Mouse (Mus musculus) hindbrain, postnatal 0 days (tissue): Measurements from ENCODE around the gene Pdcd1. TPM values are rescaled to one million over a fixed set of nuclear protein-coding genes. Genes with fewer than 3 reads are reported as not detected.
"Not testable (repeated sequence)": the region's sequence is repeated elsewhere in the genome, so short reads cannot be mapped to it uniquely, and the experiment has no call there.

Experiments used
- ATAC-seq: fragments of 200-750 bp; cut with Nextera tagmentation; 2 replicates; pipeline ENCODE4 v1.8.0; 2017; ENCODE audit warnings: mild to moderate bottlenecking, moderate TSS enrichment, moderate library complexity
- DNase-seq: peaks from one replicate; pipeline ENCODE4 v3.0.0-alpha.2; 2015; ENCODE audit warnings: low spot score
- H3K27ac ChIP-seq: fragments of 300-500 bp; sonication (generic); 2 replicates; pipeline ENCODE4 v1.5.1; 2014; ENCODE audit warnings: mild to moderate bottlenecking
- H3K27me3 ChIP-seq: fragments of 300-500 bp; sonication (generic); 2 replicates; pipeline ENCODE4 v1.6.1; 2014; ENCODE audit warnings: low read length, mixed read lengths; ENCODE audit not compliant: insufficient read depth
- H3K36me3 ChIP-seq: fragments of 300-500 bp; sonication (generic); 2 replicates; pipeline ENCODE4 v1.6.1; 2014; ENCODE audit warnings: low read length, mixed read lengths; ENCODE audit not compliant: insufficient read depth
- H3K4me1 ChIP-seq: fragments of 300-500 bp; sonication (generic); 2 replicates; pipeline ENCODE4 v1.6.1; 2014; ENCODE audit warnings: antibody characterized with exemption, low read length, mixed read lengths; ENCODE audit not compliant: insufficient read depth
- H3K4me2 ChIP-seq: fragments of 300-500 bp; sonication (generic); 2 replicates; pipeline ENCODE4 v1.6.1; 2014; ENCODE audit warnings: low read depth, mild to moderate bottlenecking, low read length, moderate library complexity, mixed read lengths
- H3K4me3 ChIP-seq: fragments of 300-500 bp; sonication (generic); 2 replicates; pipeline ENCODE4 v1.5.1; 2014; ENCODE audit warnings: low read length
- H3K9ac ChIP-seq: fragments of 300-500 bp; sonication (generic); replicated peaks from 2 replicates; pipeline ENCODE4 v1.6.1; 2014; ENCODE audit warnings: mild to moderate bottlenecking, low read length, moderate library complexity, mixed read lengths
- H3K9me3 ChIP-seq: fragments of 300-500 bp; sonication (generic); 2 replicates; pipeline ENCODE4 v1.6.1; 2016; ENCODE audit warnings: low read length, mixed read lengths
- CTCF ChIP-seq: IDR thresholded peaks from 2 replicates; pipeline ENCODE4 v1.5.1; 2016; ENCODE audit warnings: antibody characterized with exemption, control low read depth, low read depth
- WGBS: fragments of 180-500 bp; shearing (Covaris S2); extraction: QIAGEN DNeasy Blood & Tissue Kit; methylation state at CpG from one replicate; pipeline ENCODE4 v1.1.7; 2014; 5-methylcytosine and 5-hydroxymethylcytosine counted together
- polyA plus RNA-seq: library from polyadenylated mRNA; unstranded; fragments of >200 nt; fragmentation: Nextera tagmentation; extraction: Ambion mirVana; gene quantifications from 2 replicates; pipeline ENCODE4 v1.2.1, GENCODE M21; 2015
- total RNA-seq: library from RNA; depleted of rRNA; stranded (reverse); fragments of >200 nt; gene quantifications from 2 replicates; pipeline ENCODE4 v1.2.3, GENCODE M21; 2014

Gene Pdcd1
- total and polyA plus RNA-seq, 2 experiments from 2014 or later = not detected

DNA sequence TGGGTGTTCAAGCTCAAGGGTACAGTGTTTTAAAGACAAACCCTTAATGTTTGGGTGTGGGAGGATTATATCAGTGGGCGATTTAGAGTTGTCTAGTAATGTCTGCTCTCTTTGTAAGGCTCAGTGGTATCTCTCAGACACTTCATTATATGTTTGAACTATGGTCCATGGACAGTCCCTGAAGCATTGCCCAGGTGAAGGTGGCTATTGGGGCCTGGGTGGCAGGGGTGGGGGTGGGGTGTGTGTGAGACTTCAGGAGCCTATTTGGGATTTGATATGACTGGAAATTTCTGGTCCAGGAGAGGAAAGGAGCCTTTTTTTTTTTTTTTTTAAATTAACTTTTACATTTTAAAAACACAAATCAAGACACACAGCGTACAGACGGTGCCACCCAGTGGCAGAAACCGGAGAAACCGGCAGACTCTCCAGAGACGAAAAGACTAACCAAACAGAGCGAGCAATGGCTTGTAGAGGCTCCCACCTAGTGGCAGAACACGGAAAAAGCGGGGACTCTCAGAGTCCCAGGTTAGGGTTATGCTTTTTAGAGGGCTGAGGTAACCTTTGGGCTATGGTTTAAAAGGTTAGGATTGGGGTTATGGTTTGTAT lies 26.6 kb upstream of the Pdcd1 start:
- no peaks in the 10 kb centered on the region for H3K9me3 ChIP-seq
- H3K9ac ChIP-seq = no peak overlapping the region
- peak; percentile 92 for TF ChIP-seq CTCF
- DNase-seq (peak; percentile 95), ATAC-seq (peak; percentile 91)
- H3K27me3 ChIP-seq = no peaks in the 10 kb centered on the region
- H3K4me3 ChIP-seq = no peak overlapping the region
- no peak overlapping the region for H3K27ac ChIP-seq
- 3% methylated on average over 9 of the region's 9 CpGs for WGBS
- no peaks in the 10 kb centered on the region for H3K4me1 ChIP-seq
- no peaks in the 10 kb centered on the region for H3K36me3 ChIP-seq
- no peak overlapping the region for H3K4me2 ChIP-seq

DNA sequence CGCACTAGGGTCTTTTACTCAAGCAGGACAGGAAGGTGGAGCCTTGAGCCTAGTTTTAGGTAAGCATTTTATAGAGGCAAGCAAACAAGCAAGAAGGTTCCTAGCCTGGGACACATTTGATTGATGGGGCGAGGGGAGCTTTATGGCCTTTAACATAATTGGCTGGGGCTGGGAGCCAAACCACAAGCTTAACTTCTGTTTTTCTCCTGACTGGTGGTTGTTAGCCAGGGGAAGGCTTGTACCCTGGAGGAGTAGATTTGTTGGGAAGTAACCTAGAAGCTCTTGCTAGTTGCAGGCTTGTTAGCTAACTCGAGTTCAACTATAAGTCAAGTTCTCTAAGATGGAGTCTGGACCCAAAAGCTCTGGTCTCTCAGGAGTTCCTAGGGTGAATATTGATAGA lies 26.0 kb upstream of the Pdcd1 start:
- no peak for TF ChIP-seq CTCF
- DNase-seq (no peak), ATAC-seq (no peak)
- H3K27ac ChIP-seq = no peak overlapping the region
- no peak overlapping the region for H3K4me2 ChIP-seq
- no peak overlapping the region for H3K9ac ChIP-seq
- 79% methylated on average over 3 of the region's 3 CpGs for WGBS
- no peaks in the 10 kb centered on the region for H3K27me3 ChIP-seq
- no peaks in the 10 kb centered on the region for H3K36me3 ChIP-seq
- no peaks in the 10 kb centered on the region for H3K9me3 ChIP-seq
- no peak overlapping the region for H3K4me3 ChIP-seq
- no peaks in the 10 kb centered on the region for H3K4me1 ChIP-seq

DNA sequence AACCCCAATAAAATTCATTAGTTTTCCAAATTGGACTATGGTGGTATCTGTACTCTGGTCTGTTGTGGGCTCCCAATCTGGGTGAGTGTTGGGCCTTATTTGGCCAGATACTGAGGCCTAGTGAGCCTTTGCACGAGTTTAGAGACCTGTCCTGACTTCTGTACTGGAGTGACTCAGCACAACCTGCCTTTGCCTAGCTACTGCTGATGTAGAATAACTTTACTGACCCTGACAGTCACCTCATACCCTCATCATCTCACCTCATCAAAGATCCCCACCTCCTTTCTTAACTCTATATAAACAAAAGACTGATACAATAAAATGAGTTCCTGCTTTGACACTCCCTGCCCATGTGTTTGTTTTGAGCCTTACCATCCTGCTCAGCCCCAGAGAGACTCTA lies 24.3 kb upstream of the Pdcd1 start:
- WGBS = 46% methylated on average over 1 of the region's 1 CpGs
- no peak for TF ChIP-seq CTCF
- H3K9ac ChIP-seq = no peak overlapping the region
- ATAC-seq = no peak
- no peaks in the 10 kb centered on the region for H3K4me1 ChIP-seq
- no peaks in the 10 kb centered on the region for H3K27me3 ChIP-seq
- no peak overlapping the region for H3K4me3 ChIP-seq
- DNase-seq = no peak
- no peaks in the 10 kb centered on the region for H3K36me3 ChIP-seq
- H3K27ac ChIP-seq = no peak overlapping the region
- H3K4me2 ChIP-seq = no peak overlapping the region
- H3K9me3 ChIP-seq = no peaks in the 10 kb centered on the region

DNA sequence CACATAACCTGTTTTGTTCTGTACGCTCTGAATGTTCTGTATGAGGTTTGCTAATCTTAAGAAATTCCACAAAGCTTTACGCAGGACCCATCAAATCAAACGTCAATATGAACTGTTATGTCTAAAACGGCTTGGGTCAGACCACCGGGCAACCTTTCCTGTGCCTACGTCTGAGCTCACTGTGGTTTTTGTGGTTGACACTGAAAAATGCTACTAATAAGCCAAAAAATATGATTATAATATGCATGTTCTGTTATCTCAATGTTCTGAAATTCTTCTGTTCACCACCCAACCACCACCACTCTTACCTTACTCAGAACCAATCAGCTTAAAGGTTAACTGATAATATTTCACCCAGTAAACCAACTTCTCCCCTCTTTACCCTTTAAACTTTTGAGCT lies 22.4 kb upstream of the Pdcd1 start:
- no peak for TF ChIP-seq CTCF
- 87% methylated on average over 6 of the region's 6 CpGs for WGBS
- no peak overlapping the region for H3K9ac ChIP-seq
- no peaks in the 10 kb centered on the region for H3K27me3 ChIP-seq
- no peaks in the 10 kb centered on the region for H3K9me3 ChIP-seq
- no peaks in the 10 kb centered on the region for H3K4me1 ChIP-seq
- no peaks in the 10 kb centered on the region for H3K36me3 ChIP-seq
- H3K4me2 ChIP-seq = no peak overlapping the region
- H3K27ac ChIP-seq = no peak overlapping the region
- no peak for ATAC-seq
- no peak for DNase-seq
- H3K4me3 ChIP-seq = no peak overlapping the region

DNA sequence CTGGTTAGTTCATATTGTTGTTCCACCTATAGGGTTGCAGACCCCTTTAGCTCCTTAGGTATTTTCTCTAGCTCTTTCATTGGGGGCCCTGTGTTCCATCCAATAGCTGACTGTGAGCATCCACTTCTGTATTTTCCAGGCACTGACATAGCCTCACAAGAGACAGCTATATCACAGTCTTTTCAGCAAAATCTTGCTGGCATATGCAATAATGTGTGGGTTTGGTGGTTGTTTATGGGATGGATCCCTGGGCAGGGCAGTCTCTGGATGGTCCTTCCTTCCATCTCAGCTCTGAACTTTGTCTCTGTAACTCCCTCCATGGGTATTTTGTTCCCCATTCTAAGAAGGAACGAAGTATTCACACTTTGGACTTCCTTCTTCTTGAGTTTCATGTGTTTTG lies 5.9 kb upstream of the Pdcd1 start:
- not testable (repeated sequence) for H3K27me3 ChIP-seq, H3K9me3 ChIP-seq, H3K4me2 ChIP-seq, H3K36me3 ChIP-seq, DNase-seq, H3K4me1 ChIP-seq, ATAC-seq, H3K4me3 ChIP-seq, H3K27ac ChIP-seq, H3K9ac ChIP-seq
- 69% methylated on average over 1 of the region's 1 CpGs for WGBS

DNA sequence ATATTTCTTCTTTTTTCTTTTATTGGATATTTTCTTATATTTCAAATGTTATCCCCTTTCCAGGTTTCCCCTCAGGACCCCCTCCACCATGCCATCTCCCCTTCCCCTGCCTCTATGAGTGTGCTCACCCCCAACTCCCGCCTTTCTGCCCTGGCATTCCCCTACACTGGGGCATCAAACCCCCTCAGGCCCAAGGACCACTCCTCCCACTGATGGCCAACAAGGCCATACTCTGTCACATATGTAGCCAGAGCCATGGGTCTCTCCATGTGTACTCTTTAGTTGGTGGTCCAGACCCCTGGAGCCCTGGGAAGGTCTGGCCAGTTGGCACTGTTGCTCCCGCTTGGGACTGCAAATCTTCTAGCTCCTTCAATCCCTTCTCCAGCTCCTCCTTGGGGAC lies 5.0 kb upstream of the Pdcd1 start:
- no peak for DNase-seq
- WGBS = 98% methylated on average over 2 of the region's 2 CpGs
- no peak for TF ChIP-seq CTCF

DNA sequence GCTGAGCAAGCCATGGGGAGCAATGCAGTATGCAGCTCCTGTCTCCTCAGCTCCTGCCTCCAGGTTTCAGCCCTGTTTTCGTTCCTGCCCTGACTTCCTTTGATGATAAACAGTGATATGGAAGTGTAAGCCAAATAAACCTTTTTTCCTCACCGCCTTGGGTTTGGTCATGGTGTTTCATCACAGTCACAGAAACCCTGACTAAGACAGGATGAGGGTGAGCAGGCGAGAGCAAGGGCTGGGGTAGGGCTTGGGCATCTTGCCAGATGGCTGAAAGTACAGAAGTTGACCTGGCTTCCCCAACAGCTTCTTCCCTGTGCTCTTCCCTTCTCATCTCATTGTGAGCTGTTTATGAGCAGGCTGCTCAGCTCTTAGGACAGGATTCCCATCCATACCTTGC lies 3.6 kb upstream of the Pdcd1 start:
- no peak for TF ChIP-seq CTCF
- Histone ChIP-seq H3K36me3 (no peaks in the 10 kb centered on the region), H3K27ac (no peak overlapping the region), H3K9ac (no peak overlapping the region), H3K4me3 (no peak overlapping the region), H3K27me3 (no peaks in the 10 kb centered on the region), H3K9me3 (no peaks in the 10 kb centered on the region), H3K4me2 (no peak overlapping the region), H3K4me1 (no peaks in the 10 kb centered on the region)
- WGBS = 80% methylated on average over 3 of the region's 3 CpGs
- ATAC-seq = no peak
- no peak for DNase-seq

More for the DNA sequence above, 5.0 kb upstream of the Pdcd1 start:
- H3K4me2 ChIP-seq = no peak overlapping the region
- H3K27ac ChIP-seq = no peak overlapping the region
- no peaks in the 10 kb centered on the region for H3K9me3 ChIP-seq
- H3K27me3 ChIP-seq = no peaks in the 10 kb centered on the region
- no peaks in the 10 kb centered on the region for H3K36me3 ChIP-seq
- H3K4me1 ChIP-seq = no peaks in the 10 kb centered on the region
- no peak overlapping the region for H3K9ac ChIP-seq
- H3K4me3 ChIP-seq = no peak overlapping the region
- no peak for ATAC-seq
